Mouse (Mus musculus) thymus, adult 2 months (tissue): ENCODE measurements around the gene Hacd1. TPM values are rescaled to one million over a fixed set of nuclear protein-coding genes. Genes with fewer than 3 reads are reported as not detected.

Source experiments
- DNase-seq: peaks from one replicate; pipeline ENCODE4 v3.0.0; 2021
- H3K27ac ChIP-seq: fragments of 200-500 bp; 2 replicates; pipeline ENCODE4 v1.5.1; 2012; ENCODE audit warnings: low read length, control low read depth; ENCODE audit not compliant: control insufficient read depth, insufficient read depth
- H3K27me3 ChIP-seq: fragments of 200-500 bp; 2 replicates; pipeline ENCODE4 v1.6.1; 2012; ENCODE audit warnings: mild to moderate bottlenecking, low read length, moderate library complexity, mixed read lengths; ENCODE audit not compliant: control insufficient read depth, insufficient read depth
- H3K36me3 ChIP-seq: fragments of 200-500 bp; 2 replicates; pipeline ENCODE4 v1.6.1; 2012; ENCODE audit warnings: mild to moderate bottlenecking, low read length, moderate library complexity; ENCODE audit not compliant: control insufficient read depth, insufficient read depth
- H3K4me1 ChIP-seq: fragments of 200-500 bp; replicated peaks from 2 replicates; pipeline ENCODE4 v1.6.1; 2012; ENCODE audit warnings: low read length; ENCODE audit not compliant: control insufficient read depth, insufficient read depth
- H3K4me3 ChIP-seq: fragments of 200-500 bp; 2 replicates; pipeline ENCODE4 v1.5.1; 2012; ENCODE audit warnings: mild to moderate bottlenecking, low read length, control low read depth, moderate library complexity; ENCODE audit not compliant: control insufficient read depth, insufficient read depth
- CTCF ChIP-seq: fragments of 200-500 bp; IDR thresholded peaks from 2 replicates; pipeline ENCODE4 v1.5.1; 2012; ENCODE audit warnings: mild to moderate bottlenecking, control low read depth, low read length, moderate library complexity, borderline replicate concordance; ENCODE audit not compliant: control insufficient read depth, poor library complexity, insufficient read depth; ENCODE audit errors: extremely low read depth
- POLR2A ChIP-seq: fragments of 200-500 bp; IDR thresholded peaks from 2 replicates; pipeline ENCODE4 v1.6.1; 2012; ENCODE audit warnings: mild to moderate bottlenecking, low read length, control low read depth, moderate library complexity; ENCODE audit not compliant: control insufficient read depth, poor library complexity, insufficient read depth; ENCODE audit errors: extremely low read depth
- WGBS: fragments of 180-500 bp; shearing (Covaris S2); methylation state at CpG from one replicate; pipeline ENCODE4 v1.1.7; 2018; 5-methylcytosine and 5-hydroxymethylcytosine counted together
- polyA plus RNA-seq: library from polyadenylated mRNA; depleted of rRNA; stranded (reverse); fragments of >200 nt; gene quantifications from 2 replicates; pipeline ENCODE4 v1.2.3, GENCODE M21; 2012

Gene Hacd1
- polyA plus RNA-seq, 1 experiment = 20.7 TPM

DNA sequence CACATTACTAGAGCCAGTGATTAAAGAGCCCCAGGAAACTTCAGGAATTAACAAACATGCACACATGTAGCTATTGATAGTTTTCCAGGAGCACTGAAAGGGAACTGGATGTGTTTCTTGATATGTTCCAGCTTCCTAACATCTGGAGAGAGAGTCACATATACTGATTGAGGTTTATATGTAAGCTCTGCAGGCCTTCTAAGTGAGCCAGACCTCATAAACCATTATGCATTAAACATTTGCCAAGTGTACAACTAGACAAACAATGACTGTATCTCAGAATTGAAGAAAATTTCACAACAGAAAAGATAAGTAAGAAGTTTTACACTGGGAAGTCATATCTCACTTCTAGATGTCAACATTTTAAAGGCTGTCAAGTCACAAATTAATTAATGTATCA lies 167.4 kb downstream of the Hacd1 start:
- Histone ChIP-seq H3K4me3 (no peak overlapping the region), H3K4me1 (no peaks in the 10 kb centered on the region), H3K36me3 (no peaks in the 10 kb centered on the region), H3K27ac (no peak overlapping the region), H3K27me3 (no peaks in the 10 kb centered on the region)
- TF ChIP-seq CTCF (no peak), POLR2A (no peak)
- DNase-seq = no peak

DNA sequence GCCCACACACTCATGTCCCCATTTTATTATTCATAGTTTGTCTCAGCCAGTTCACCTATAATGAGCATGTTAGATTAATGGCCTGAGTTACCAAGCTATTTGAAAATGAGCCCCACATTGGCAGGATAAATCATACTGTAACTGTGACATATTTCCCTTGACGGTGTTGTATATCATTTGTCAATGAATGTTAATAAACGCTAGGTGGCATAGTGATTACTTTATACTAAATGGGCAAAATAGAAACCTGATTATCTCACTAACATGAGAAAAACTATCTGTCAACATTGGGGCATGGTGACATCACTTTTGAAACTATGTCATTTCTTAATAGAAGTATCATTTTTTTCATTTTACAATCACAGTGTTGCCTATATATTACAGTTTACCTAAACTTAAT lies 198.5 kb downstream of the Hacd1 start:
- no peak for DNase-seq
- Histone ChIP-seq H3K36me3 (no peaks in the 10 kb centered on the region), H3K27me3 (no peaks in the 10 kb centered on the region), H3K27ac (no peak overlapping the region), H3K4me1 (no peaks in the 10 kb centered on the region), H3K4me3 (no peak overlapping the region)
- no peak for TF ChIP-seq CTCF
- no peak for TF ChIP-seq POLR2A
- 53% methylated on average over 2 of the region's 2 CpGs for WGBS

DNA sequence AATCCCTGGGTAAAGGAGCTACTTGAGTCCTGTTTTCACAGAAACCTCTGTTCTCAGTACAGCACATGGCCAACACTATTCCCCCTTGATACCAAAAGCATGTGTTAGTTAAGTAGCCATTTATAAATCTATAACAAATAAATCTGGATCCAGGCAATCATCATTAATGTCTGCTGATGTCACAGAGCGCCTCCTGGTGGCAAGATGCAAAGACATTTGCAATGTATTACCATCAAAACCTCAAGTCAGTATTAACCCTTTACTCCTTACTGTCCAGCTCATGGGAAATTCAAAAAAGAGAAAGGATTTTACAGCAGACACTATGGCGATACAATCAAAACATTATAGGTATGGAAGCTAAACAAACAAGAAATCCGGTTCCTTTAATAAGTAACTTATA lies 200.4 kb downstream of the Hacd1 start:
- Histone ChIP-seq H3K27me3 (no peaks in the 10 kb centered on the region), H3K4me3 (no peak overlapping the region), H3K27ac (no peak overlapping the region), H3K36me3 (no peaks in the 10 kb centered on the region), H3K4me1 (no peaks in the 10 kb centered on the region)
- 69% methylated on average over 3 of the region's 3 CpGs for WGBS
- TF ChIP-seq POLR2A (no peak), CTCF (no peak)
- DNase-seq = peak; percentile 4

DNA sequence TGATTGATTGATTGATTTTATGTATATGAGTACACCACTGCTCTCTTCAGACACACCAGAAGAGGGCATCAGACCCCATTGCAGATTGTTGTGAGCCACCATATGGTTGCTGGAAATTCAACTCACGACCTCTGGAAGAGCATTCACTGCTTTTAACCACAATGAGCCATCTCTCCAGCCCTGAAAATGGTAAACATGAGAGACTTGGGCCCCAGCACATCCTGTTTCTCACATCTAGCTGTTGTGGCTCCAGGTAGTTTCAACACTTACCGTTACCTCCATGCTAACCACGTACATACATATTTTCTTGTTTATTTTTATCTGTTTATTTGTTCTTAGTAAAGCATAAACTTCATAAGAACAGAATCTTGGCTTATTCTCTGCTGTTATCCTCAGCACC lies 219.6 kb downstream of the Hacd1 start:
- Histone ChIP-seq H3K27me3 (no peaks in the 10 kb centered on the region), H3K36me3 (no peaks in the 10 kb centered on the region), H3K4me1 (no peaks in the 10 kb centered on the region), H3K4me3 (no peak overlapping the region), H3K27ac (no peak overlapping the region)
- DNase-seq = no peak
- 42% methylated on average over 3 of the region's 3 CpGs for WGBS
- TF ChIP-seq POLR2A (no peak), CTCF (no peak)

DNA sequence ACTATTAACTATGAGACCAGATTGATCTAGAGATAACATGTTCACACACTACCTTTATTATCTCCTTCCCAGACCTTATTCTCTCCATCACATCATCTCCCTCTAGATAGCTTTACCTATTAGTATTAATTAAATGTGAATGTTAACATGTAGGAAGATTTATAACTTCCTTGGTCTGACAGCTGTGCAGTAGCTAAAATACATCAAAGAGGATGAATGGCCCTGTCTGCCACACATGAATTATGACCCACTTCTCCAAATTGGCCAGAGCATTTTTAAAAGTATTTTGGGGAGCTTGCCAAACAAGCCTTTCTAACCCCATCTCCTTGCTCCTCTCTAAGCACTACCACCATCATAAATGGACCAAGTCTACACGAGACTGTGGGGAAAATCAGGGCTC lies 220.9 kb downstream of the Hacd1 start:
- no peaks in the 10 kb centered on the region for H3K27me3 ChIP-seq
- H3K27ac ChIP-seq = no peak overlapping the region
- TF ChIP-seq CTCF (no peak), POLR2A (no peak)
- no peak overlapping the region for H3K4me3 ChIP-seq
- no peaks in the 10 kb centered on the region for H3K4me1 ChIP-seq
- 30% methylated on average over 1 of the region's 1 CpGs for WGBS
- H3K36me3 ChIP-seq = no peaks in the 10 kb centered on the region
- no peak for DNase-seq

DNA sequence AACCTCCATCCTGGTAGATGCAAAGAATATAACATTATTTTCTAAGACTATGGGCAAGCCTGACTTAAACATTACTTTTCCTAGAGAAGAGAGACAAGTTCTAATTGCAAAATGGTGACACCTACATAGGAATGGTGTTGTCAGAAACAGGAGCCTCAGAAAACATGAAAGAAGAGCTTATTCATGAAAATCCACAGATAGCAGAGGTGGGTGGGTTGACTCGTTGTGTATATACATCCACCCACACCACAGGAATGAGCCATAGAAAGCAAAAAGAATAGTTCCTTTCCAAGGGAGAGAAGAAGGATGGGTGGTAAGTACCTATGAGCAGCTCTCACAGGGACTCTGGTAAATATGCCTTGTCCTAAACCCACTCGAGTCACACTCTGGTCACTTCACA lies 239.3 kb downstream of the Hacd1 start:
- H3K36me3 ChIP-seq = no peaks in the 10 kb centered on the region
- 93% methylated on average over 2 of the region's 2 CpGs for WGBS
- H3K4me1 ChIP-seq = no peaks in the 10 kb centered on the region
- TF ChIP-seq POLR2A (no peak), CTCF (no peak)
- DNase-seq = no peak
- no peaks in the 10 kb centered on the region for H3K27me3 ChIP-seq
- H3K27ac ChIP-seq = no peak overlapping the region
- no peak overlapping the region for H3K4me3 ChIP-seq

DNA sequence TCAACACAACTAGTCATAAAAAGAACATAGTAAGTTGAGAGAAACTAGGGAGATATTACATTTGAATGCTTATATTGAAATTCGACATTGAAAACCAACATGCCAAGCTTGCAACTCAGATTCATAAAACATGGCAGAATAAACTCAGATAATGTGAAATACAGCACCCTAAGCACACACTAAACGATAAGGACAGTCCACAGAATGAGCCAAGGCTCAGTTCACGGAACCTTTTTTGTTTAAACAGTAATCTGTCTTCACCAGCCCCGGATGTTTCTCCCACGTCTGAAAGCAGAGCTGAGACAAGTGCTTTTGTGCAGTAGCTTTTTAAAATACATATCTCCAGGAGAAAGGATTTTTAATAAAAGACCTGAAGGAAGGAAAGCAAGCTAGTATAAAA lies 247.3 kb downstream of the Hacd1 start:
- Histone ChIP-seq H3K36me3 (no peaks in the 10 kb centered on the region), H3K4me3 (no peak overlapping the region), H3K4me1 (no peaks in the 10 kb centered on the region), H3K27me3 (no peaks in the 10 kb centered on the region), H3K27ac (no peak overlapping the region)
- TF ChIP-seq POLR2A (no peak), CTCF (no peak)
- 89% methylated on average over 5 of the region's 5 CpGs for WGBS
- no peak for DNase-seq
